Mouse (Mus musculus): Measurements from ENCODE around the gene Selenow.

Selenow gene

DNA sequence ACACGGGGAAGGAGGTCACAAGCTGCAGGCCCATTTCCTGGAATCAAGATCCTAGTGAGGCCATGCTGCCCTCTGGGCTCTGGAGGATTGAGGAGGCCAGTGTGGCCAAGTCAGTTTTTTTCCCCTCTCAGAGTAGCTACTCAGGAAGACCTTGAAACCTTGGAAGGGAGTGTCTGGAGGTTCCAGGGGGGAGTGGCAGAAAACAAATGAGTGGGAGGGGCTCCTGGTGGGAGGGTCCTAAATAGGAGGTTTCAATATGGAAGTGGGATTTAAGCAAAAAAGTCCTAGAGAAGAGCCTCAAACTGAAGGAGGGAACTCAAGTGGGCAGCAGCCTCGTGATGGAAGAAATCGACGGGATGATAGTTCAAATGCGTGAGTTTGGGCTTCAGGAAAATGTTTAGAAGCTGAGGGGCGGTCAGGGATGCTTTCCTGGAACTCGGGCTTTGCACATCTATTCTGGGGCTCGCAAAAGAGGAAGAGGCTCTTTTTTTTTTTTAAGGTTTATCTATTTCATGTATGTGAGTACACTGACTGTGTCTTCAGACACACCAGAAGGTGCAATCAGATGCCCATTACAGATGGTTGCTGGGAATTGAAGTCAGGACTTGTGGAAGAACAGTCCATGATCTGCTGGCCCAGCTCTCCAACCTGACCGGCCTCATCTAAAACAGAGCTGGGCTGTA is 20.7 kb downstream of the Selenow start:
- DNase-seq, result no peak

DNA sequence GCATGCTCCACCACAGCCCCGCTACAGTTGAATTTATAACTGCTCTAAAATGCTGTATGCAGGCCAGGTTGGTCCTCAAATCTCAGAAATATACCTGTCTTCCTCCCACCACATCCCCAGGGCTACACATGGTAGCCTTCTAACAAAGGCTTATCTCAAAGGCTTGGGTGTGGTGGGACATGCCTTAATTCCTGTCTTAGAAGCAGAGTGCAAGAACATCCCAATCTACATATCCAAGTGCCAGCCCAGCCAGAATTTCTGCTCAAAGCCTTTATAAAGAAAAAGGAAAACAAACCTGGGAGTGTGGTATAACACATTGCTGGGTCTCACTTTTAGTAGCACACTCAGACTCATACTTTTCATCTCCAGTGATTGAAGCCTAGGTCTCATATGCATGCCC is 28.0 kb downstream of the Selenow start:
- no peak for DNase-seq

DNA sequence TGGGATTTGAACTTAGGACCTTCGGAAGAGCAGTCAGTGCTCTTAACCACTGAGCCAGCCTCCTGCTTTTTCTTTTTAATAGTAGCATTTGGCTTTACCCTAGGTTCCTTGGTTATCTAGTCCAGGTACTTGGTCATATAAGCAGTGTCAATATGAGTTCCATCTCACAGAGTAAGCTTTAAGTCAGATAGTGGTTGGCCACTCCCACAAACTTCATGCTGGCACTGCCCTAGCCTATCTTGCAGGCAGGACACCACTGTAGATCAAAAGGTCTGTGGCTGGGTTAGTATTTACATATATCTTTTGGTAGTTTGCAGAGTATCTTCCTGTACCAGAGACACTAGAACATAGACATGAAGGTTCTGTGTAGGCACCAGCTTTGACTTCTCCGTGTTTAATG is 38.1 kb downstream of the Selenow start:
- DNase-seq, result peak; percentile 6

DNA sequence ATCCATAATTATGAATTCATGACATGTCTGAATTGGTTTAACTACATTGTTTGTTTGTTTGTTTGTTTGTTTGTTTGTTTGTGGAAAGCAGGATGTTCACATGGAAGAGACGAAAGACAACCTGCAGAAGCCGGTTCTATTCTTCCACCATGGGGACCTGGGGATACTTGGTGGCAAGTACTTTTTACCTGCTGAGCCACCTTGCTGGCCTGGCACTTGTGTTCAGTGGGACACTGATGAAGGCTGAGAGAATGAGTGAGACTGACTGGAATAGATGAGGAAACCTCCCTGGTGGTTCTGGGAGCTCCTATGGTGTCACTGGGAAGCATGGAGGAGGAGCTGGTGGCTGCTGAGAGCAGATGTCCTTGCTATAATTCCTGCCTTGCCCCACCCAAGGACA is 39.9 kb downstream of the Selenow start, which contains the start of gene Crxos:
Gene Crxos, plus strand, starts transcription at position 301 of the 400 bp plus-strand sequence.
- no peak for DNase-seq

DNA sequence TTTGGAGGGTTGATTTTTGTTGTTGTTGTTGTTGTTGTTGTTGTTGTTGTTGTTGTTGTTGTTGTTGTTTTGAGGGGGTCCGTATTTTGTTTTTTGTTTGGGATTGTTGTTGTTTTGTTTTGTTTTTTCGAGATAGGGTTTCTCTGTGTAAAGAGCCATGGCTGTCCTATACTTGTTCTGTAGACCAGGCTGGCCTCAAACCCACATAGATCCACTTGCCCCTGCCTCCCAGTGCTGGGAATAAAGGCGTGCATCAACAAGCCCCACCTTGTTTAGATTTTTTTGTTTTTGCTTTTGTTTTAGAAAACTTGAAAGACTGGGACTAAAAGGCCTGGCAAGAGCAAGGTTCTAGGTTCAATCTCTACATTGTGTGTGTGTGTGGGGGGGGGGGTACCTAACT is 40.4 kb downstream of the Selenow start:
- DNase-seq, result no peak

DNA sequence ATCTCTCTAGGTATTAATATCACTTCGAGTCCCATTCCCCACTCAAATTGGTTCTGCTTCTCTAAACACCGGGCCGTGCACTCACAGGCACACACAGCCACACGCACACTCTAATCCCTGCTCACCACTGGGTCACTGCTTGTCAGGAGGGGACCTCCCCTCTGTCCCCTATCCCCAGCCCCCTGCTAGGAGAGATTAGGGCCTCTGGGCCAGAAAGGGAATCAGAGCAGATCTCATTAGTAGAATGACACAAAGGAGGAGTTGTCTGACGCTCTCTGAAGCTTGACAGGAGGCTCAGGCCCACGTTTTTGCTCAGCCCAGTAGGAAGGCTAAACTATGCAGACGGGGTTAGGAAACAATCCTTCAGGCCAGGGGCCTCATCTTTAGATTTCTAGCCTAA is 40.8 kb downstream of the Selenow start:
- no peak for DNase-seq

DNA sequence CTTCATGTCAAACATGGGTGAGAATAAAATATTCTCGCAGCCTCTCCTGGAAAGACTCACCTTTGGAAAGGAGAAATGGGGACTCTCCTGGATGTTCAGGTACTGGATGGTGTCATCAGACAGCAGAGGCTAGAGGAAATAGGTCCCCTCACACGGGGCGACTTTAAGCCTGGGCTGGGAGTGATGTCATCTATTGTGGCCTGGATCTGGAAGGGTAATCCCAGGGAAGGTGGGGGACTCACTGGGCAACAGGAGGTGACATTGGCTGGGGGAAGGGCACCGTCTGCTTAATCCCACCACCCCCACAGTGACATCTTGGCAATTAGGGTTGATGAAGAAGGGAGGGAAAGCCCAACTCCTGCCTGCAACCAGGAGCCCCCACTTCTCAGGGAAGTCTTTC is 42.4 kb downstream of the Selenow start, which contains the start of gene Crx:
Gene Crx, minus strand, starts transcription at position 213 of the 400 bp plus-strand sequence.
- no peak for DNase-seq
